Mouse (Mus musculus) G1E (cell line): ENCODE results near the gene Hist1h2bq. TPM values are rescaled to one million over a fixed set of nuclear protein-coding genes. Genes with fewer than 3 reads are reported as not detected.
A peak's percentile ranks its signal among the peaks of the same experiment; 100 is the strongest.
"Not testable (repeated sequence)": the region's sequence is repeated elsewhere in the genome, so short reads cannot be mapped to it uniquely, and the experiment has no call there.

Experiments used
- ATAC-seq: 2 replicates; pipeline ENCODE4 v1.8.0; 2016; ENCODE audit warnings: mild to moderate bottlenecking; ENCODE audit not compliant: insufficient number of reproducible peaks, poor library complexity, low FRiP score, severe bottlenecking; ENCODE audit errors: extremely low read depth
- DNase-seq: peaks from one replicate; pipeline ENCODE4 v3.0.0; 2012; ENCODE audit warnings: low spot score
- H3K27me3 ChIP-seq: 2 replicates; pipeline ENCODE4 v1.6.1; 2012; ENCODE audit warnings: mild to moderate bottlenecking, low read length, inconsistent platforms; ENCODE audit not compliant: insufficient read depth
- H3K36me3 ChIP-seq: replicated peaks from 2 replicates; pipeline ENCODE3; 2012; ENCODE audit warnings: mild to moderate bottlenecking, inconsistent platforms
- H3K4me1 ChIP-seq: 2 replicates; pipeline ENCODE4 v1.6.1; 2012; ENCODE audit warnings: low read depth, low read length, inconsistent platforms, mixed read lengths; ENCODE audit not compliant: insufficient read depth
- H3K4me3 ChIP-seq: 2 replicates; pipeline ENCODE4 v1.5.1; 2012; ENCODE audit warnings: low read depth, mild to moderate bottlenecking, inconsistent platforms, low read length, moderate library complexity, mixed read lengths
- H3K9me3 ChIP-seq: replicated peaks from 2 replicates; pipeline ENCODE4 v1.6.1; 2012; ENCODE audit warnings: inconsistent platforms
- CTCF ChIP-seq: IDR thresholded peaks from 2 replicates; pipeline ENCODE4 v1.5.1; 2012; ENCODE audit warnings: low read depth, low read length, inconsistent platforms, mixed read lengths
- GATA1 ChIP-seq: IDR thresholded peaks from 2 replicates; pipeline ENCODE4 v1.6.1; 2012; ENCODE audit warnings: borderline replicate concordance, low read length, inconsistent platforms, mixed read lengths
- GATA2 ChIP-seq: IDR thresholded peaks from 2 replicates; pipeline ENCODE4 v1.6.1; 2012; ENCODE audit warnings: low read depth, low read length, inconsistent platforms, borderline replicate concordance
- POLR2AphosphoS5 ChIP-seq: IDR thresholded peaks from 2 replicates; pipeline ENCODE4 v1.6.1; 2012; ENCODE audit warnings: low read depth, low read length, inconsistent platforms; ENCODE audit not compliant: insufficient replicate concordance
- TAL1 ChIP-seq: conservative IDR thresholded peaks from 2 replicates; pipeline ENCODE4 v1.6.1; 2012; ENCODE audit warnings: low read depth, low read length, inconsistent platforms, mixed read lengths
- polyA plus RNA-seq: library from polyadenylated mRNA; stranded (reverse); fragments of >175 nt; gene quantifications from 2 replicates; pipeline ENCODE4 v1.2.3, GENCODE M21; 2012
- total RNA-seq, 2 experiments: library from RNA; stranded (forward) in 1 of 2; stranded (reverse) in 1 of 2; fragments of 200-1000 nt in 1 of 2; fragments of >200 nt in 1 of 2; fragmentation: Nextera tagmentation in 1 of 2; gene quantifications; 2 replicates each; pipeline ENCODE4 v1.2.3; 2014 to 2017

Gene Hist1h2bq
- total and polyA plus RNA-seq, 3 experiments: 5.1 to 1,081 (median 1,023) TPM

DNA sequence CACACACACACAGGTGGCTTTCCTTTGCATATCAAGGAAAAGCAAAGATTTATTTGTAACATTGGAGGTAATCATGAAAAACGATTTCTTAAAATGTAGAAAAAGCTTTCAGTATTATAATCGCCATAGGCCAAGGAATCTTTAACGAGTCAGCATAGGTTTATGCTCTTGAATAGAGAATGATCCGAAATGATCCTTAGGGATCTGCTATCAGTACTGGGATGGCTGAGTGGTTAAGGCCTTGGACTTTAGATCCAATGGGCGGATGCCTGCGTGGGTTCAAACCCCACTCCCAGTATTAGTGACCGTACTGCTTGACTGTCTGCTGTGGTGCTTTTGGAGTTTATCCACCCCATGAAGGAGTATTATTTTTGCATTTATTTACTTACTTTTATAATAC is 14.4 kb downstream of the Hist1h2bq start:
- Histone ChIP-seq H3K27me3 (no peaks in the 10 kb centered on the region), H3K36me3 (no peaks in the 10 kb centered on the region), H3K4me1 (peaks cover under 1% of the 10 kb centered on the region; the same call in 1 of the 2 replicates), H3K4me3 (no peak overlapping the region), H3K9me3 (no peaks in the 10 kb centered on the region)
- DNase-seq (no peak), ATAC-seq (no peak)
- TF ChIP-seq TAL1 (no peak), POLR2AphosphoS5 (no peak), CTCF (no peak), GATA1 (no peak), GATA2 (no peak)

DNA sequence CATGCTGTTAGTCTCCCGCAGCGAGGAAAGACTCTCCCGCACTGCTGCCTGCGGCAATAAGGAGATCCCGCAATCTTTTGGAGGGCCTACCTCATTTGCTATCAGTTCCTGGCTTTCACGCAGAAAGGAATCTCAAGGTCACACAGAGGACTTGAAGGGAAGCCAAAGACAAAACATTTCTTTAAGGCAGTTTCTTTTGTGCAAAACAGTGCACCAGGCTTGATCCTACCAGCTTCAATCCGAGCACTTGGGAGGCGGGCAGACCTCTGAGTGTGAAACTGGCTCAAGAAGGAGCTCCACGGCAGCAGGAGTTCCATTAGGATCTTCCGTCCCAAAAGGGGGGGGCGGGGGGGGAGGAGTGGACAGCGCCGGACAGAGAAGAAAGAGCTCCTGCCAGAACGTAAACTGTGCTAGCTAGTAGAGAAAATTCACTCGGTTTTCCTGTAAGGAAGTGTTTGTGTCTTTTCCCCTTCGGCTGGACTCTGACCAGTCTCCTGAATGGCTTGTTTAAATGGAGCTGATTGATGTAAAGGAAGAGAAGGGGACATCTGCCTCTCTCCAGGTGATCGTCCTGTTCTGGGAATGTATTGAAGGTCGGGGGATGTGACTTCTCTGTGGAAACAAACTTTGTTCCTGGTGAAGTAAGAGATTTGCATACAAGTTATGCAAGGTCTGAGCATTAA is 19.3 kb downstream of the Hist1h2bq start:
- Histone ChIP-seq H3K27me3 (no peaks in the 10 kb centered on the region), H3K4me3 (no peak overlapping the region), H3K36me3 (no peaks in the 10 kb centered on the region), H3K4me1 (peaks cover 21% of the 10 kb centered on the region), H3K9me3 (no peaks in the 10 kb centered on the region)
- ATAC-seq (no peak), DNase-seq (no peak)
- TF ChIP-seq CTCF (no peak), TAL1 (no peak), GATA2 (no peak), POLR2AphosphoS5 (no peak), GATA1 (no peak)

DNA sequence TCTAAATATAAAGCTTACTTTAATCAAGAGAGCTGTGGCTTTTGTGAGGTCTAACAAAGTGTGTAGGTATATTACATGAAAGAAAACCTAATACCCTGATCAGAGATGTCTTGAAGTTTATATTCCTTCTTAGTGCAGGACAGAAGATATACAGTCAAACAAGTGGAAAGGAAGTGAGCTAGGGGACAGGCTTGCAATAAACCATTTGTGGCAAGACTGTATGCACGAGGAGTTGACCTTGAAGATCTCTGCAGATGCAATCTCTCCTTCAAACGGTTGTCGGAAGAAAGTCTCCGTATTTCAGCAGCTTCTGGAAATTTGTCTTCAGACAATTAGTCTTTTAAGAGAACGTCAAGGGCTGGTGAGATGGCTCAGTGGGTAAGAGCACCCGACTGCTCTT is 20.1 kb downstream of the Hist1h2bq start:
- Histone ChIP-seq H3K27me3 (no peaks in the 10 kb centered on the region), H3K9me3 (no peaks in the 10 kb centered on the region), H3K4me3 (no peak overlapping the region), H3K4me1 (peaks cover 21% of the 10 kb centered on the region), H3K36me3 (no peaks in the 10 kb centered on the region)
- TF ChIP-seq TAL1: no peak
- no peak for TF ChIP-seq GATA2
- no peak for TF ChIP-seq CTCF
- no peak for TF ChIP-seq POLR2AphosphoS5
- TF ChIP-seq GATA1: no peak
- no peak for DNase-seq
- no peak for ATAC-seq

DNA sequence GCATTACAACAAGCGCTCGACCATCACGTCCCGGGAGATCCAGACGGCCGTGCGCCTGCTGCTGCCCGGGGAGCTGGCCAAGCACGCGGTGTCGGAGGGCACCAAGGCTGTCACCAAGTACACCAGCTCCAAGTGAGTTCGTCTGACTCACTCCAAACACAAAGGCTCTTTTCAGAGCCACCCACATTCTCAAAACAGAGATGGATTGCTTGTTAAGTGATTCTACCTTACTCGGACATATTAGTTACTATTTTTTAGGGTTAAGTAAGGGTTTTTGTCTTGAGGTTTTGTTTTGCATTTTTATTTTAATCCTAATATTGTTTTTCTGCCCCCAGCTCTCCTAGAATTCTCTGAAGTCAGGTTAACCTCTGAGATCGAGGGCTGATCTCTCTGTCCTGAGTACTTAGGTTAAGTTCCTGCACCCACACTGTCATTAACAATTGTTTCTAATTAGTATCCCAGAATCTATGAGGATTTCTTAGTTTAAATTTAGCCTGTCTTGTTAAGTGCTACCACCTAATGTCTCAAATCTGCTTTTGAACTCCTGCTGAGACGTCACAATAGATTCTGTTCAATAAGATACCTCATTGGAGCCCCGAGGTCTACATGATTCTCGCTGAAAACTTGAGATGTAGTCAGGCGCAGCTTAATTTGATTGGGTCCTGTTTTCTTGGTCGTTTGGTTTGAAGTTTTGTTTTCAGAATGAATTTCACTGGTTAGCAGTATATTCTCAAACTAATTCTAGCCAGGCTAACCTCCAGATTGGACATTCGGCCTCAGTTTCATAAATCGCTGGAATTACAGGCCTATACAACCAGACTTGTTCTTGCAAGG is 22.0 kb downstream of the Hist1h2bq start:
- no peaks in the 10 kb centered on the region for H3K9me3 ChIP-seq
- H3K4me1 ChIP-seq: peaks cover 30% of the 10 kb centered on the region
- ATAC-seq (no peak), DNase-seq (no peak)
- no peak overlapping the region; the same call in 1 of the 2 replicates for H3K4me3 ChIP-seq
- no peaks in the 10 kb centered on the region for H3K36me3 ChIP-seq
- TF ChIP-seq GATA1: no peak
- TF ChIP-seq POLR2AphosphoS5: peak; percentile 90; the same call in 1 of the 2 replicates
- no peaks in the 10 kb centered on the region for H3K27me3 ChIP-seq

DNA sequence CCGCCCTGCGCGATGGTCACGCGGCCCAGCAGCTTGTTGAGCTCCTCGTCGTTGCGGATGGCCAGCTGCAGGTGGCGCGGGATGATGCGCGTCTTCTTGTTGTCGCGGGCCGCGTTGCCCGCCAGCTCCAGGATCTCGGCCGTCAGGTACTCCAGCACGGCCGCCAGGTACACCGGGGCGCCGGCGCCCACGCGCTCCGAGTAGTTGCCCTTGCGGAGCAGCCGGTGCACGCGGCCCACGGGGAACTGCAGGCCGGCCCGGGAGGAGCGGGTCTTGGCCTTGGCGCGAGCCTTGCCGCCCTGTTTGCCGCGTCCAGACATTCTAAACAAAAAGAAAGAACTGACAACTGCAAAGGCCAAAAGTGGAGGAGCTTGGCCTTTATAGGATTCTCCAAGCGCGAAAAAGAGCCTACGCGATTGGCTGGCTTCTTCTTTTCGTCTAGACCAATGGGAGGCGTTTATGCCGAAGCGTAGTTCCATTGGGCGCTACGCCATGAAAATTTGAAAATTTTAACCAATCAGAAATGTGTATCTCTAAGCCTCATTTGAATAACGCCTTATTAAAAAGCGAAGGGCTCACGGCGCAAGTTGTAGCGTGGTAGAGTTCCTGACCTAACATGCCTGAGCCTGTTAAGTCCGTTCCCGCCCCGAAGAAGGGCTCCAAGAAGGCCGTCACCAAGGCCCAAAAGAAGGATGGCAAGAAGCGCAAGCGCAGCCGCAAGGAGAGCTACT is 22.9 kb downstream of the Hist1h2bq start, which contains the start of the genes Hist1h2an and Hist1h2bp:
Hist1h2an (minus strand) TSS at position 320 of the 731 bp plus-strand sequence.
Hist1h2bp (plus strand) TSS at position 563 of the 731 bp plus-strand sequence.
- peaks cover 30% of the 10 kb centered on the region for H3K4me1 ChIP-seq
- DNase-seq: peak; percentile 50
- not testable (repeated sequence) for H3K36me3 ChIP-seq, H3K27me3 ChIP-seq, H3K9me3 ChIP-seq
- peak; percentile 76 for ATAC-seq
- peak within 1 kb of the TSS; percentile 61; the same call in 1 of the 2 replicates for H3K4me3 ChIP-seq

DNA sequence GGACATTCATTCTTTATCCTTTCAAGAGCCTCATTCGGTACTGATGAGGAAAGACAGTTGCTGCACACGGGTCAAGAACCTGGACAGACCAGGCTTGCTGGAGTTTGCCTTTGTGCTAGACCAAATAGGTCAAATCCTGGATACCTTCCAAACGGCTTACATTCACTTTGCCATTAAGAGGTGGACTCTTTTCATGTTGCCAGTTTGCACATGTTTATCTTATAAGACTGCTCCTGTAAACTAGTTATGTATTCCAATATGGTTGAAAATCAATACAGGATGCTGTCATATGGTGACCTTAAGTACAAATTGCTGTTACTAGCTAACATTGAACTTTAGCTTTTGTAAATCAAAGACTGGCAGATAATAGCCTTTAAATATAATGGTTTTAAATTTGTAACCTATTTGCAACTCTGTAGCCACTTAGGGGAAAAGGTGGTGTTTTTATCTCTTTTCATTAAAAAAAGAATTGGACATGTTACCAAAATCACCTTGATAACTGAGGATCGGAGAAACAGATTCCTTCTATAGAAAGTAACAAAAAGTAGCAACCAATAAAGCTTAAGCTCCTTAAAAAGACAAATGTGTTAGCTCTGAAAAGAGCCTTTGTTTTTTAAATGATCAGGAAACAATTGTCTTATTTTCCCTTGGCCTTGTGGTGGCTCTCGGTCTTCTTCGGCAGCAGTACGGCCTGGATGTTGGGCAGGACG is 23.7 kb downstream of the Hist1h2bq start:
- Histone ChIP-seq H3K4me1 (peaks cover 30% of the 10 kb centered on the region), H3K9me3 (no peaks in the 10 kb centered on the region), H3K36me3 (no peaks in the 10 kb centered on the region), H3K27me3 (no peaks in the 10 kb centered on the region), H3K4me3 (peak overlapping the region; percentile 61; the same call in 1 of the 2 replicates)
- no peak for DNase-seq
- TF ChIP-seq POLR2AphosphoS5: peak; percentile 99; the same call in 1 of the 2 replicates
- no peak for TF ChIP-seq CTCF
- no peak for ATAC-seq
